Mouse (Mus musculus) heart, adult 2 months (tissue): ENCODE data around the gene Igsf9b.

Experiments
- CTCF ChIP-seq: fragments of 200-600 bp; IDR thresholded peaks from 2 replicates; pipeline ENCODE4 v1.8.1; 2022; ENCODE audit warnings: antibody characterized with exemption, mild to moderate bottlenecking, moderate library complexity
- EP300 ChIP-seq: fragments of 200-500 bp; IDR thresholded peaks from 2 replicates; pipeline ENCODE4 v1.6.1; 2011; ENCODE audit warnings: low read depth, low read length, control low read depth; ENCODE audit not compliant: insufficient read depth
- POLR2A ChIP-seq: fragments of 200-500 bp; IDR thresholded peaks from 2 replicates; pipeline ENCODE4 v1.6.1; 2011; ENCODE audit warnings: mild to moderate bottlenecking, low read depth, low read length, control low read depth; ENCODE audit not compliant: insufficient read depth

GRCm38 (mm10) chr9:27401169-27401568 is 102.2 kb downstream of the Igsf9b start:
- no peak for TF ChIP-seq EP300
- TF ChIP-seq CTCF = no peak
- no peak for TF ChIP-seq POLR2A
